Mouse (Mus musculus) left cerebral cortex, adult 18-20 months (tissue): ENCODE data around the gene Rara. TPM values are rescaled to one million over a fixed set of nuclear protein-coding genes. Genes with fewer than 3 reads are reported as not detected.

Experiments used
- DNase-seq, 2 experiments: peaks; one replicate each; pipeline ENCODE4 v3.0.0; 2021 to 2022; ENCODE audit warnings: low spot score in 2 of 2, mixed read lengths in 1 of 2
- total RNA-seq, 2 experiments: library from RNA; stranded (reverse); gene quantifications; 2 replicates each; pipeline ENCODE4 v1.2.3; 2021

Rara gene
- total RNA-seq, 2 experiments from 2014 or later, result 14.4 to 14.9 TPM

DNA sequence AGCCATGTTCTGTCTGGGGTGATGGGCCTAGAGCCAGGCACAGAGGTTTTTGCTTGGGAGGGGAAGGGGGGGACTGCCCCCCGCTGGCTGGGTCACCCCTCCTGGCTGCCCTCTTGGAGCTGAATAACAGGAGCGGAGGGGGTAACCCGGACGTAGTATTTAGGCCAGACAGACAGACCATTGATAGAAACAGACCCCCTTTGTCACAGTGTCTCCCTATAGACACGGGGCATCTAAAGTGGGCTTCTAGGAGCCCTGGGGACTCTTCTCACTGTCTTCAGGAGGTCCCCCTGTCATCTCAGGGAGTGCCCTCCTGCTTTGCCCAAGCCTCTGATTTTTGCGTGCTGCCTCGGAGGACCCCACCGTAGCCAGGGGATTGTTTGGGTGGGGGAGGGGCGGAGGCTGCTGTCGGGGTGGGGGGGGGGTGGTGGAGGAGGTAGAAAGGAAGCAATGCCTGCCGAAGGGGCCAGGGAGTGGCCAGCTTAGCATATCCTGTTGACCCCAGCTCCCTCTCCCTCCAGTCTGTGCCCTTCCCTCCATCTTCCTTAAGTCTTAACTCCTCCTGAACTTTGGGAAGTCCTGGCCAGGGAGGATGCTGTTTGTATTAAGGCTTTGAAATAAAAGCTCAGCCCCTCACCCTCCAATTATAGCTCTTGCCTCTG is 37.9 kb downstream of the Rara start:
- no peak for DNase-seq

- peak; percentile 60 to 81 for DNase-seq
Measured at GRCm38 (mm10) chr11:98966499-98967141, 39.0 kb downstream of the Rara start.

- peak in 1 of 2 experiments; percentile 3 for DNase-seq
Measured at GRCm38 (mm10) chr11:98968079-98968478, 40.5 kb downstream of the Rara start.

- peak in 1 of 2 experiments; percentile 2 for DNase-seq
Measured at GRCm38 (mm10) chr11:98968716-98969495, 41.3 kb downstream of the Rara start.

- peak; percentile 70 to 82 for DNase-seq
Measured at GRCm38 (mm10) chr11:98969496-98969927, 41.9 kb downstream of the Rara start.

GRCm38 (mm10) chr11:98970191-98970925 is 42.7 kb downstream of the Rara start:
- no peak for DNase-seq

GRCm38 (mm10) chr11:98971316-98972031 is 43.9 kb downstream of the Rara start:
- no peak for DNase-seq

GRCm38 (mm10) chr11:98972215-98972614 is 44.6 kb downstream of the Rara start:
- peak; percentile 86 to 91 for DNase-seq

DNA sequence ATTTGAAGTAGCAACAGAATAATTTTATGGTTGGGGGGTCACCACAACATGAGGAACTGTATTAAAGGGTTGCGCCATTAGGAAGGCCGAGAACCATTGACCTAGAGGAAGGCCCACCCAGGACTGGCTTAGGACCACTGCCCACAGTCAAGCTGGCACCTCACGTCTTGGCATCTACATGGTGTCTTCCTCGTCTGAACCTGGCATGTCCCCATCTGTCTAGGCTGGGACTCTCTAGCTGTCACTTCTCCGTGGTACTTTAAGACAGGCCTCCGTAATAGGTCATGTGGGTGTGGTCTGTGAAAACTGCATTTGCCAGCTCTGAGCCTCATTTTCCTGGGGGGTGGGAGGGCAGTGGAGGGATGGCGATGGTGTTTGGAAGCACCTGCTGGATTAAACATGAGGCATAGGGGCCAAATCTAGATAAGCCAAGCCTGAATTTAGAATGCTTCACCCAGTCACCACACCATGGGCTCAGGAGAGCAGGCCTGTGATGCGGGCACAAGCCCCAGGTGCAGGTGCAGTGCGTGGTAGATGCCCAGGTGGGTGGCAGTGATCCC is 45.3 kb downstream of the Rara start:
- no peak for DNase-seq

DNA sequence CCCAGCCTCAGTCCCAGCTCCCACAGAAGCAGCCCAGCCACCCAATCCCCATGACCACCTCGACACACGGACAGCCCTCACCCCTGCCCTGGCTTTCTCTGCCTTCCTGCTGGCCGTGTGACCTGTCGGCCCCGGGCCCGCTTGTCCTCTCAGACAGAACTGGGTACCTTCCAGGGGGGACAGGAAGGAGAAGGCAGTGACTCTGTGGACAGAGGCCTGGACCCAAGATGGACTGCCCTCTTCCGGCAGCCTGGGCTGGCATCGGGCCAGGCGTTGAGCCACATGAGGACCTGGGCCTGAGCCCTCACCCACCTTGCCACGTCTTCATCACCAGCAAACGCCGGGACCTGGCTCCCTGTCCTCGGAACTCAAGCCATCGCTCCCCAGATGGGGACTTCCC is 46.0 kb downstream of the Rara start:
- DNase-seq, result no peak

GRCm38 (mm10) chr11:98974213-98974612 is 46.6 kb downstream of the Rara start:
- DNase-seq, result no peak

- peak; percentile 81 to 91 for DNase-seq
Measured at GRCm38 (mm10) chr11:98974871-98975719, 47.5 kb downstream of the Rara start.

DNA sequence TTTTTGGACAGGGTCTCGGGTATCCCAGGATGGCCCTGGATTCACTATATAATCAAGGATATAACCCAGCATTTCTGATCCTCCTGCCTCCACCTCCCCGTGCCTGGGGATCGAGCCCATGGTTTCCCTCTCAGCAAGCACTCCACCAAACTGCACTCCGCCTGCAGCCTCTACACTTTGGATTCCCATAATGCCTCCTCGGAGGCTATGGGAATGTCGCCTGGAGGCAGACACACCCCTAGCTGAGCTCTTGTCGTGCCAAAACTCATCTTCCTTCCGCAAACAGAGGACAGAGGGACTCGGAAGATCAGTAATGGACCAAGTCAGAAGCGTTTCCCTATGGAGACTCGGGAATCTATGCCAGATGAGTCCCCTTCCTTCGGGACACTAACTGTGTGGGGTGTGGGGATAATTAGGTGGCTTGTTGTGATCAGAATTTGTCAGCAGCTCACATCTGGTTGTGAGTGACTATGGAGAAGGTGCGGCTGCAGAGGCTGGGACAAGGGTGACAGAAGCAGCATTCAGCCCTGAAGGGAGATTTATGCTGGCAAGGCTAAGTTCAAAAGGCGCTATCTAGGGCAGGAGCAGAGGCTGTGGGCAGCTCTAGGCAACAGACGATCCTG is 51.0 kb downstream of the Rara start:
- DNase-seq, result no peak

DNA sequence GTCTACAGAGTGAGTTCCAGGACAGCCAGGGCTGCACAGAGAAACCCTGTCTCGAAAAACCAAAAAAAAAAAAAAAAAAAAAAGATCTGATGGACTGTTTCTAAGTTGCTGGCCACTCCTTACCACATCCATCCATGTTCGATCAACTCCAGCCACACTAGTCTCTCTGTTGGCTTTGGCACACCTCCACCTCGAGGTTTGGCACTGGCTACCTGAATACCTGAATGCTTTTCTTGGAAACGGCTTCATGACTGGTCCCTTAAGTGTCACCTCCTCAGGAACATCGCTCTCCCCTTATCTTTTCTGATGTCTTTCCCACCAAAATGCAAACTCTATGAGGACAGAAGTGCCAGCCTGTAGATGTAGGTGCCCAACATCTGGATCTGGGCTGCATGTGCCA is 51.7 kb downstream of the Rara start:
- no peak for DNase-seq

DNA sequence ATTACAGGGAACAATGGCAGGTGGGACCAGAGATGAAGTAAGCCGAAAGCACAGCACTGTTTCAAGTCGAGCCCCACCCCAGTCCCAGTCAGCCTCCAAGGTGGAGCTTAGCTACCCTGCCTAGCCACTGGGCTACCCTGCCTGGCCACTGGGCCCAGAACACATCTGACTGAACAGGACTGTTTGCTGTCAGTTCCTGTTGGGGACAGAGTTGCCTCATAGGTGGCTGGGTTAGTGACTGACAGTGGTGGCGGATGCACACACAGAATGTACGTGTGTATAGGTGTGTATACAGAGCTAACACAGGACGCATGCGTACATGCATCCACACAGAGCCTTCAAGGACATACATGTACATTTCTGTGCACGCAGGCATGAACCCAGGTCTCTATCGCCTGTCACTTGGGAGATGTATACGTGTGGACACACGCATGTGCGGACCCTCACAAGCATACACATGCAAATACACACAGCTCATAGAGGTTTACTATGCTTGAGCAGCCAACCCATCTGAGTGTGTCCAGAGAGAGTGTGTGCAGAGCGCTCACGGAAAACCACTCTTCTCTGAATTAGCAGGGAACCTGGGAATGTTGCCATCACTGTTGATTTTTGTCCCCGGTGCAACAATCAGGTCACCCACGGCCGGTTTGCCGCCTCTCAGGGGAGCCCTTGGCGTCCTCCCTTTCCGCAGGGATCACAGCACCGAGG is 53.8 kb downstream of the Rara start:
- DNase-seq, result no peak

DNA sequence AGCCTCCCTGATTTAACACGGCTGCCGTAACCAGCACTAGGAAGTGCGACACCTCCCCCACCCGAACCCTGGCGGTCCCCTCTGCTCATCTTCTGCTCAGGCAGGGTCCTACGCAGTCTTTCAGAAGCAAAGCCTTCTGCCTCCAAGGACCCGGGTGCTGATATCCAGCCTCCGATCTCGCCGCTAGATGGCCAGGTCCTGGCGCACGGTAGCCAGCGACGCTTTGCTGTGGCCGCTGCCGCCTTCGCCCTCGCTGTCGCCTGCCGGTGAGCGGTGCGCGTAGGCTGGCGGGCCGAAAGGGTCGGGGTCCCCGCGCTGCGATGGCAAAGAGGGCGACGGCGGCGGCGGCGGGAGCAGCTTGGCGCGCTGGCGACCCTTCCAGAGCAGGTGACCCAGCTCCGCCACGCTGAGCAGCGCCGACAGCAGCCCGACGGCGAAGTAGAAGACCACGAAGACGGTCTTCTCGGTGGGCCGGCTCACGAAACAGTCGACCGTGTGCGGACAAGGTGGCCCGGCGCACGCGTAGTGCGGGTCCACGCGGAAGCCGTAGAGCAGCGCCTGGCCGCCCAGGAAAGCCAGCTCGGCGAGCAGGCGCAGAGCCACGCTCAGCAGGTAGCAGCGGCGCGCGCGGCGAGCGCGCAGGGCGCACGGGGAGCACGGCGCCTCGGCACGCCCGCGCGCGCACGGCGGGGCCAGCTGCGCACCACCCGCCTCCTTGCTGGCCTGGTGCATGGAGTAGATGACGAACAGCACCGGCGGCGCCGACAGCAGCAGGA is 54.6 kb downstream of the Rara start:
- peak; percentile 64 to 79 for DNase-seq

- no peak for DNase-seq
Measured at GRCm38 (mm10) chr11:98982773-98983133, 55.1 kb downstream of the Rara start, which contains the start of gene Gjd3. TSS of gene Gjd3 (minus strand) at chr11:98983016.

DNA sequence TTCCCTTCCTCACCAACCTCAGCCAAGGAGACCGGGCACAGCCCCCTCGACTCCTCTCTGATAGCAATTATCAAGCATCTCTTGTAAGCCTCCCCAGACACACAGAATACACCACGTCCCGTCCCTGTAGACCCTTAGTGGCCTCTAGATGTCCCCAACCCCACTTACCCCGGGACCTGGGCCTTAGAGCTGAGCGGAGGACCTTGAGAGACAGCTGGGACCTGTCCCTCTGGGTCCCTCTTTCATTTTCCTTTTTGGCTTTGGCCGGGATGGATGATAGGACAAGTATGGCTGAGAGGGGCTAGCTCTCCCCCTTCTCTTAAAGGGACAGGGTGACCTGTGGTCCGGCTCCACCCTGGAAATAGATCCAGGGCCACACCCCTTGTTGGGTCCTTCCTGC is 55.9 kb downstream of the Rara start:
- DNase-seq, result no peak
